Mouse (Mus musculus) liver, embryonic 12.5 days (tissue): Measurements from ENCODE around the gene Abcg4. TPM values are rescaled to one million over a fixed set of nuclear protein-coding genes. Genes with fewer than 3 reads are reported as not detected.
A peak's percentile ranks its signal among the peaks of the same experiment; 100 is the strongest.

Experiments
- ATAC-seq: fragments of 200-750 bp; cut with Nextera tagmentation; 2 replicates; pipeline ENCODE4 v1.8.0; 2017; ENCODE audit warnings: moderate number of reproducible peaks, mild to moderate bottlenecking, moderate library complexity
- H3K27ac ChIP-seq: fragments of 300-500 bp; sonication (generic); 2 replicates; pipeline ENCODE4 v1.5.1; 2016; ENCODE audit warnings: mild to moderate bottlenecking
- H3K27me3 ChIP-seq: fragments of 300-500 bp; sonication (generic); replicated peaks from 2 replicates; pipeline ENCODE4 v1.6.1; 2016; ENCODE audit warnings: mild to moderate bottlenecking, moderate library complexity
- H3K36me3 ChIP-seq: fragments of 300-500 bp; sonication (generic); 2 replicates; pipeline ENCODE4 v1.6.1; 2016; ENCODE audit warnings: mild to moderate bottlenecking, moderate library complexity
- H3K4me1 ChIP-seq: fragments of 300-500 bp; sonication (generic); 2 replicates; pipeline ENCODE4 v1.6.1; 2016
- H3K4me2 ChIP-seq: fragments of 300-500 bp; sonication (generic); 2 replicates; pipeline ENCODE4 v1.6.1; 2016; ENCODE audit warnings: mild to moderate bottlenecking, moderate library complexity
- H3K4me3 ChIP-seq: fragments of 300-500 bp; sonication (generic); 2 replicates; pipeline ENCODE4 v1.5.1; 2016; ENCODE audit warnings: mild to moderate bottlenecking, moderate library complexity
- H3K9ac ChIP-seq: fragments of 300-500 bp; sonication (generic); 2 replicates; pipeline ENCODE4 v1.6.1; 2016; ENCODE audit warnings: mild to moderate bottlenecking, moderate library complexity
- H3K9me3 ChIP-seq: fragments of 300-500 bp; sonication (generic); replicated peaks from 2 replicates; pipeline ENCODE4 v1.6.1; 2016; ENCODE audit warnings: mild to moderate bottlenecking, moderate library complexity
- WGBS: fragments of 180-500 bp; shearing (Covaris S2); methylation state at CpG from one replicate; pipeline ENCODE4 v1.1.7; 2016; ENCODE audit not compliant: insufficient replicate concordance; 5-methylcytosine and 5-hydroxymethylcytosine counted together
- polyA plus RNA-seq: library from polyadenylated mRNA; unstranded; fragments of >200 nt; fragmentation: Nextera tagmentation; extraction: Ambion mirVana; gene quantifications from 2 replicates; pipeline ENCODE4 v1.2.1, GENCODE M21; 2016

The Abcg4 gene
- polyA plus RNA-seq, 1 experiment from 2014 or later = 20.1 TPM

DNA sequence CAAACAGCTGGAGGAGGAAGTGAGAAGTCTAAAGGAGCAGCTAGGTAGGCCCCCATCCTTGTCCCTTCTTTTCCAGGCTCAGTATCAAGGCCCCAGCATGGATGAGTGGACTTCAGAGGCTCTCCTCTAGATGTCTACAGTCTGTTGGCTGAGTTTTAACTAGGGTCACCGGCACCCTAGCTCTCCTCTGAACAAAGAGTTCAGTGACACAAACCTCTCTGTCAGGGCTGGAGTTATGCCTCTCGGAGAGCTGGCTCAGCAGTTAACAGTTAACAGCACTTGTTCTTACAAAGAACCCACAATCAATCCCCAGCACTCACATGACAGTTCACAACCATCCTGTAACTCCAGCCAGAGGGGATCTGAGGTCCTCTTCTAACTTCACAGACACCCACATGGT, 44.8 kb downstream of the Abcg4 start:
- H3K9me3 ChIP-seq = no peaks in the 10 kb centered on the region
- H3K4me1 ChIP-seq = peaks cover 12% of the 10 kb centered on the region; the same call in 1 of the 2 replicates
- no peak overlapping the region for H3K4me2 ChIP-seq
- 54% methylated on average over 2 of the region's 2 CpGs for WGBS
- no peaks in the 10 kb centered on the region for H3K36me3 ChIP-seq
- H3K4me3 ChIP-seq = no peak overlapping the region
- H3K9ac ChIP-seq = no peak overlapping the region
- peaks cover 13% of the 10 kb centered on the region for H3K27me3 ChIP-seq
- H3K27ac ChIP-seq = no peak overlapping the region
- ATAC-seq = no peak

DNA sequence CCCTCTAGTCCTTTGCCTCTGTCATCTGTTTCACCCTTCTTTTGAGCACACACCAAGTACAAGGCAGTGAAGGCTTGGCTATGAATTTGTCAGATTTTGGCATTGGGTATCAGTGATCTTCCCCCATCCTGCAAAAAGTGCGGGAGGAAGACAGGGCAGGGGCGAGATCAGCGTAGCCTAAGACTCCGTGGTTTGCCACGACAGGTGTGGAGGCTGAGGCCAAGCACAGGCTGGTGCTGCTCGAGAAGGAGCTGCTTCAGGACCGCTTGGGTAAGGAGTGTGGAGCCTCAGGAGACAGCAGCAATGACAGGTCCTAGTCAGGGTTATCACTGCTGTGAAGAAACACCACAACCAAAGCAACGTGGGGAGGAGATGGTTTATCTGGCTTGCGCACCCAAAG, 47.0 kb downstream of the Abcg4 start:
- no peak for ATAC-seq
- H3K27ac ChIP-seq = no peak overlapping the region
- H3K4me3 ChIP-seq = no peak overlapping the region
- 40% methylated on average over 9 of the region's 9 CpGs for WGBS
- no peaks in the 10 kb centered on the region for H3K36me3 ChIP-seq
- 0 out of 2 replicates have a peak, but pooled peaks cover 3% of the 10 kb centered on the region for H3K4me1 ChIP-seq
- no peak overlapping the region for H3K9ac ChIP-seq
- peaks cover 13% of the 10 kb centered on the region for H3K27me3 ChIP-seq
- H3K4me2 ChIP-seq = no peak overlapping the region
- no peaks in the 10 kb centered on the region for H3K9me3 ChIP-seq

DNA sequence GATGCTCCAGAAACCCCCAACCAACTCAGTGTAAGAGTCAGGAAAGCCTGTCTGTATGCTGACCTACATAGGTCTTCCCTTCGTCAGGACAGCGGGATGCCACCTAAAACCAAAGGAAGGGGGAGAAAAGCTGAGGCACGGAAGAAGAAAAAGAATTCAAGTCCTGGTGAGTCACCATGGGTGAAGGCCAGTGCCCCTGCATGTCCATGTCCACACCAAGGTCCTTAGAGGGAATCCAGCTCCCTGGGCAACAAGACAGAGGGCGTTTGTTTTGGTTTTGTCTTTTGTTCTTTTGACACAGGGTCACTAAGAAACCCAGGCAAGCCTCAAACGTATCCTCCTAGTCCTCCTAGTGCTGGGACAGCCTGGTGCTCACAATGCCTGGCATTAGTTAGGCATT, 47.5 kb downstream of the Abcg4 start:
- H3K4me3 ChIP-seq = no peak overlapping the region
- H3K9me3 ChIP-seq = no peaks in the 10 kb centered on the region
- H3K36me3 ChIP-seq = no peaks in the 10 kb centered on the region
- no peak for ATAC-seq
- no peak overlapping the region for H3K27ac ChIP-seq
- H3K9ac ChIP-seq = no peak overlapping the region
- no peak overlapping the region for H3K4me2 ChIP-seq
- 59% methylated on average over 5 of the region's 5 CpGs for WGBS
- peaks cover 13% of the 10 kb centered on the region for H3K27me3 ChIP-seq
- H3K4me1 ChIP-seq = 0 out of 2 replicates have a peak, but pooled peaks cover 3% of the 10 kb centered on the region

DNA sequence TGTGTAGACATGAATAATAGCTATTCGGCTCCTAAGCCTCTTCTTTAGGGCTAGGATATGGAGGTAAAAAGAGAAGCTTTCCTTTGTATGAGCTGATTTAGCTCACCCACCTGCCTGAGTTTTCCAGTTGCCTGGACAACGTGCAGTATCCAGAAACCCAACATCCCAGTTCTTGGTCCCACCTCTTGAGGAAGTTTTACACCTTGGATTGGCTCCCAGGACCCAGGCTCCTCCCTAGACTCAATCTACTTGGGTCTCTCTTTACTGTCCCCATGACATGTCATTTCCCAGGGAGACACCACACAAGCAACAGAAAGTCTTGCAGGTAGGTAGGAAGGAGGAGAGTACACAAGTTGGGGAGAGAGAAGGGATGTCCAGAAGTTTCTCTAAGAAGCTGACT, 48.0 kb downstream of the Abcg4 start, which contains the start of gene Ccdc153:
Gene Ccdc153 (plus strand): TSS at position 278 of the 400 bp plus-strand sequence.
- Histone ChIP-seq H3K4me1 (0 out of 2 replicates have a peak, but pooled peaks cover 3% of the 10 kb centered on the region), H3K4me2 (no peak within 1 kb of the TSS), H3K27ac (no peak within 1 kb of the TSS), H3K4me3 (no peak within 1 kb of the TSS), H3K36me3 (no peaks in the 10 kb centered on the region), H3K27me3 (peaks cover 13% of the 10 kb centered on the region), H3K9ac (no peak within 1 kb of the TSS), H3K9me3 (no peaks in the 10 kb centered on the region)
- ATAC-seq = no peak
- WGBS = 52% methylated on average over 2 of the region's 2 CpGs

DNA sequence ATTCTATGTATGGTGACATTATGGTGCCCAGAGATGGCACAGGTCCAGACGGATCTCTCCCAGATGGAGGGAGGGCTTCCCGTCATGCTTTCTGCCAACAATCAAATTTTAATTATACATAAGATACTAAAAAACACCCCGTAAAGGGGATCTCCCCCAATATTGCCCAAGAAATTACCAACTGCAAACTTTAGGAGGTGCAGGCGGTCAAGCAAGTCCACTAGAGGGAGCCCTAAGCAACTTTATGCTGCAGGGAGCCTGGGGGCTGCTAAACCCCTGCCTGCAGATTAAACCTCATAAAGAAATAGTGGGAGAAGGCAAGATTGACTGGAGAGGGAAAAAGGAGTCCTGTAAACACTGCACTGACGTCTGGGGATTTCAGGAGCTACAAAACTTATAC, 49.0 kb downstream of the Abcg4 start:
- 7% methylated on average over 5 of the region's 5 CpGs for WGBS

DNA sequence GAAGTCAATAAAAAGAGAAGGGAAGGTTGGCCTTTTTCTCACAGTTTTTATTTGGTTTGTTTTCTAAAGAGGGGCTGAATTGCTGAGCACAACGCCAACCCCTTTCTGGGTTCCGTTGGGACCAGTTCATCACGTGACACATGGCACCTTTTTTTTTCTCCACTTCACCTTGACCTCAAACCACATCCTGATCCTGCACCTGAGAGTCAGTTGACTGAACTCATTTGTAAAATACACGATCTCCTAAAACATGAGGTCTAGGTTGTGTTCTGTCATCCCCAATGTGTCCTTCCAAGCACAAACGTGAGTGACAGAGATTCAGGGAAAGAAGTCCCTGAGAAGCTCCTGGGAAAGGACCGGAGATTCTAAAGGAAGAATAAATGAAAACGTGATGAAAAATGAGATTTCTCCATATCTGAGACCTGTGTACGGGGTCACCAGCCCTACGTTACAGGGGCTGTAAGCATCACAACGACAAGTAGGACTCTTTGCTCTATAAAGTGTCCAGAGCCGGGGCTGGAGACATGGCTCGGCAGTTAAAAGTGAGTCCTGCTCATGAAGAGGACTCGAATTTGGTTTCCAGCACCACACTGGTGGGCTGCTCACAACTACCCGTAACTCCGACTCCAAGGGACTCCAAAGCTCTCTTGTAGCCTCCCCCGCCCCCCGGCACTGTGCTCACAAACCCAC, 49.8 kb downstream of the Abcg4 start:
- ATAC-seq = no peak
- H3K9ac ChIP-seq = no peak overlapping the region
- peaks cover 13% of the 10 kb centered on the region for H3K27me3 ChIP-seq
- peaks cover 11% of the 10 kb centered on the region for H3K4me1 ChIP-seq
- H3K9me3 ChIP-seq = no peaks in the 10 kb centered on the region
- no peak overlapping the region for H3K4me3 ChIP-seq
- no peaks in the 10 kb centered on the region for H3K36me3 ChIP-seq
- H3K4me2 ChIP-seq = no peak overlapping the region
- 68% methylated on average over 17 of the region's 17 CpGs for WGBS
- H3K27ac ChIP-seq = no peak overlapping the region

More for the DNA sequence above, 49.0 kb downstream of the Abcg4 start:
- no peak for ATAC-seq
- no peaks in the 10 kb centered on the region for H3K9me3 ChIP-seq
- no peak overlapping the region for H3K4me3 ChIP-seq
- H3K27ac ChIP-seq = no peak overlapping the region
- H3K4me1 ChIP-seq = peaks cover 10% of the 10 kb centered on the region
- no peaks in the 10 kb centered on the region for H3K36me3 ChIP-seq
- H3K27me3 ChIP-seq = peaks cover 13% of the 10 kb centered on the region
- no peak overlapping the region for H3K9ac ChIP-seq
- no peak overlapping the region for H3K4me2 ChIP-seq

DNA sequence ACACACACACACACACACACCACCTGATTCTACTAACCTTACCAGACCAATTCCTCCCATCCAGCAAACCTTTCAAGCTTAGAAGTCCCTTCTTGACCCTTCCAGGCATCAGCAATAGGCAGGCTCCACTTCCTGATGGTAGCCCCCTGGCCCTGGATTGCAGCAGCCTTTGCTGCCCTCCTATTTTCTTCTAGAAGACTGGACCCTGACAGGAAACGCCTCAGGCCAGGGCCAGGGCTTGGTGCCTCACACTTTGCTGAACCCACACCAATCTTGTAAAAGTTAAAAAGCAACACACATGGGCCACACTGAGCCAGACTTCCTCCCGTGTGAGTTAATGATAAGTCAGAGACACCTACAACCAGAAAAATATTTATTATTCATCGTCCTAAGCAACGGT, 51.3 kb downstream of the Abcg4 start:
- Histone ChIP-seq H3K27me3 (peaks cover 13% of the 10 kb centered on the region), H3K9me3 (no peaks in the 10 kb centered on the region), H3K4me3 (no peak overlapping the region), H3K9ac (no peak overlapping the region), H3K27ac (no peak overlapping the region), H3K4me2 (no peak overlapping the region), H3K36me3 (no peaks in the 10 kb centered on the region), H3K4me1 (peaks cover 23% of the 10 kb centered on the region)
- no peak for ATAC-seq
- 63% methylated on average over 4 of the region's 4 CpGs for WGBS

DNA sequence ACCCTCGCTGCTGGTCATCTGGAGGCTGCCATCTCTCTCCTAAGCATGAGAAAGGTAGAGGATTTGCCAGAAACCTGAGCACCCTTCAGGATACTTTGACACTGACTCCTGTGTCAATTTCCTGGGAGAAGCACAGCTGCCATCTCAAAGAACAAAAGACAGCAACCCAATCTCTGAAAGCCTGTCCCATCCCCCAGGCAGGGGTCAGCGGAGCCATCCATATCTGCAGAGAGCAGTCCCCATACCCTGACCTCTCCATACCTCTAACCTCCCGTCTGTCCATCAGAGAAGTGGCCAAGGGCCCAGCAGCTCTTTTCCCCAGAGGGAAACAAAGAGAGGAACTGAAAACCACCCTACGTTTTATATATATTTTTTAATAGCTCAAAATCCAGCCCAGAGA, 51.8 kb downstream of the Abcg4 start:
- no peak overlapping the region for H3K9ac ChIP-seq
- H3K4me1 ChIP-seq = peaks cover 28% of the 10 kb centered on the region
- no peak overlapping the region for H3K4me3 ChIP-seq
- H3K27ac ChIP-seq = no peak overlapping the region
- WGBS = 61% methylated on average over 4 of the region's 4 CpGs
- no peaks in the 10 kb centered on the region for H3K9me3 ChIP-seq
- peaks cover 13% of the 10 kb centered on the region for H3K27me3 ChIP-seq
- no peak overlapping the region for H3K4me2 ChIP-seq
- no peaks in the 10 kb centered on the region for H3K36me3 ChIP-seq
- ATAC-seq = no peak

DNA sequence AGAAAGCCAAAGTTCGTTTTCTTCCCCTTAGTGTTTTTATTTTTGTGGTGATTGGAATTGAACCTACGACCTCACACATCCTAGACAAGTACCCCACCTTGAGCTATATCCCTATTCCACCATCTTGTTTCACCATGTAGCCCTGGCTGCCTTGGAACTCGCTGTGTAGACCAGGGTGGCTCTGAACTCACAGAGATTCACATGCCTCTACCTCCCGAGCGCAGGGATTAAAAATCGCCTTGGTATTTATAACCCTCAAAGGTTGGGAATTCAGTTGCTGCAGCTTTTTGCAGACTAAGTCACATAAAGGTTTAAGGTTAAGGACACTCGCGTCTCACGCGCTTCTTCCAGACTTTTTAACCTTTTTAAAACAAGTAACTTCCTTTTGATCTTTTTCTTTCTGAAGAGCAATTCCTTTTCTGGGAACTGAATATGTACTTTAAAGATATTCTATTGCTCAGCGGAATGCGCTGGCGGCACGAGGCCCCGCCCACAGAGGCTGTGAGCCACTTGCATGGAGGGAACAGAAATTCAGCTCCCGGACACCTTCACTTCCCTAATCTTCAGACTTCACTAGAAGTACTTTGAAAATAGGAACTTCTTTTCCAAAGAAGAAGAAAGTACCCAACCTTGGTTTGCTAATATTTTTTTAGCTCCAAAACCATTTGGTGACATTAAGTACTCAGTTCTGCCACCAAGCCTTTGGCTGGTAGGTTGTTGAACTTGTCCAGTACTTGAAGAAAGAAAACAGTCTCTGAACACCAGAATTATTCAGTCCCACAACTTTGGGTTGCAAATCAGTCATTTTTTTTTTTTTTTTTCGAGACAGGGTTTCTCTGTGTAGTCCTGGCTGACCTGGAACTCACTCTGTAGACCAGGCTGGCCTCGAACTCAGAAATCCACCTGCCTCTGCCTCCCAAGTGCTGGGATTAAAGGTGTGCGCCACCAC, 53.7 kb downstream of the Abcg4 start:
- H3K4me3 ChIP-seq = peak overlapping the region; percentile 95
- WGBS = 13% methylated on average over 19 of the region's 19 CpGs
- H3K9ac ChIP-seq = peak overlapping the region; percentile 97
- peaks cover 36% of the 10 kb centered on the region for H3K4me1 ChIP-seq
- H3K9me3 ChIP-seq = no peaks in the 10 kb centered on the region
- H3K36me3 ChIP-seq = no peaks in the 10 kb centered on the region
- ATAC-seq = peak; percentile 56
- peak overlapping the region; percentile 96 for H3K4me2 ChIP-seq
- no peaks in the 10 kb centered on the region for H3K27me3 ChIP-seq
- H3K27ac ChIP-seq = peak overlapping the region; percentile 91

DNA sequence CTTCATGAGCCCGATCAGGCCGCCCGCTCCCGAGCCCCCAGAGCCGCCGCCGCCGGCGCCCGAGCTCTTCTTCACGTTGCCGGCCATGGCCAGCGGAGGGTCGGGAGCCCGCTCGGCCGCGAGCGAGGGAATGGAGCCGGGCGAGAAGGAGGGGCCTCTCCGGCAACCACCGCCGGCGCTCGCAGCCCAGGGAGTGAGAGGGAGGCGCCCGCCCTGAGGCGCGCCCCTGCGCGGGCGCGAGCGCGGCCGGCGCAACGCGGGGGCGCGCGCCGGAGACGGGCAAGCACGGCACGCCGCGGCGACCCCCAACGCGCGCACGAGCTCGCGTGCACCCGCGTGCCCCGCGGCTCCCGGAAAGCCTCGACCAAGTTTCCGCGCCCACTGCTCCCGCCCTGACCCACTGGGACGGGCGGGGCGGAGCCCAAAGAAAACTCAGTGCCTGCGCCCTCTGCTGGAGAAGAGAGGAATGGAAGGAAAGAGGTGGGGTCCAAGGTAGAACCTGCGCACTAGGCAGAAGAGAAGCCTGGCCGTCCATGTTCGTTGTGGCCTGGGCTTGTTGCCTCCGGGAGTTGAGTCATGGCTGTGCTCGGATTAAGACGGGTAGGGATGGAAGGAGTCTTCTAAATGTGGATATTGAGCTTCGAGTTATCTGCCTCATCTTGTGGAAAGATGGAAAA, 54.5 kb downstream of the Abcg4 start, which contains the start of gene Cbl:
Gene Cbl (minus strand): TSS at position 248 of the 677 bp plus-strand sequence.
- Histone ChIP-seq H3K27me3 (no peaks in the 10 kb centered on the region), H3K9ac (peak within 1 kb of the TSS; percentile 97), H3K36me3 (no peaks in the 10 kb centered on the region), H3K27ac (peak within 1 kb of the TSS; percentile 91), H3K4me2 (peak within 1 kb of the TSS; percentile 96), H3K9me3 (no peaks in the 10 kb centered on the region), H3K4me3 (peak within 1 kb of the TSS; percentile 95), H3K4me1 (peaks cover 38% of the 10 kb centered on the region)
- under 1% methylated on average over 76 of the region's 76 CpGs for WGBS
- peak; percentile 91 for ATAC-seq

DNA sequence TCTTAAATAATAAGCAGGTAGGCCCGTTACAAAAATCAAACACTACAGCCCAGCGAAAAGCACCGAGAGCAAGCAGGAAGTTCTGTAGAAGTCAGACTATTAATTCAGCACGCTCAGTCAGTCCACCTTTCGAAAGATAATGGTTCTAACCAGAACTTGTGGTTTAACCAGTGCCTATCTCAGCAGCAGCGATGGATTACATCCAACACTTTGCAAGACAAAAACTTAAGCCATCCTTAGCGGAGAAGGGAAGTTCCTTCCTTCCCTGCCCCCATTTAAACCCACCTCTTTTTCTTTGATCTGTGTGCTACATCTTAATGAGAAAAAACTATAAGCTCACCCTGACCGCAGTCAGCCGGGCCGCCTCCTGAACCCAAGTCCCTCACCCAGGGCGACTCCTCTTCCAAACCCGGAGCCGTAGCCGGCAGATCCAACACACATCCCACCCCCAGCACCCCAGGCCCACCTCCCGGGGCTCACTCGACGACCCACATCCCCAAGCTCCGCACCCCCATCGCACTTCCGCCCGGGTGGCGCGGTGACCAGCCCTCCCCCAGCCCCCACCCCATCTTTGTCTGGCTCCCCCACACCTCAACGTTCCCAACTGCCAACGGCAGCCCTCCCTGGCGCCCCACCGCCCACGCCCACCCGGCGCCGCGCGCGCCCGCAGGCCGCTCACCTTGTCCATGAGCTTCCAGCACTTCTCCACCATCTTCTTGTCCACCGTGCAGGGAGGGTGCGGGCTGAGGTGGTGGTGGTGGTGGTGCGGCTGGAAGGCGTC, 55.2 kb downstream of the Abcg4 start:
- peak; percentile 63 for ATAC-seq
- H3K4me1 ChIP-seq = peaks cover 45% of the 10 kb centered on the region
- peak overlapping the region; percentile 96 for H3K4me2 ChIP-seq

More for the DNA sequence above, 55.2 kb downstream of the Abcg4 start:
- H3K27ac ChIP-seq = peak overlapping the region; percentile 91
- H3K9ac ChIP-seq = peak overlapping the region; percentile 97
- H3K27me3 ChIP-seq = no peaks in the 10 kb centered on the region
- H3K4me3 ChIP-seq = peak overlapping the region; percentile 95
- under 1% methylated on average over 40 of the region's 40 CpGs for WGBS
- H3K9me3 ChIP-seq = no peaks in the 10 kb centered on the region
- H3K36me3 ChIP-seq = peaks cover 1% of the 10 kb centered on the region; the same call in 1 of the 2 replicates
